In the genomic region with DNA sequence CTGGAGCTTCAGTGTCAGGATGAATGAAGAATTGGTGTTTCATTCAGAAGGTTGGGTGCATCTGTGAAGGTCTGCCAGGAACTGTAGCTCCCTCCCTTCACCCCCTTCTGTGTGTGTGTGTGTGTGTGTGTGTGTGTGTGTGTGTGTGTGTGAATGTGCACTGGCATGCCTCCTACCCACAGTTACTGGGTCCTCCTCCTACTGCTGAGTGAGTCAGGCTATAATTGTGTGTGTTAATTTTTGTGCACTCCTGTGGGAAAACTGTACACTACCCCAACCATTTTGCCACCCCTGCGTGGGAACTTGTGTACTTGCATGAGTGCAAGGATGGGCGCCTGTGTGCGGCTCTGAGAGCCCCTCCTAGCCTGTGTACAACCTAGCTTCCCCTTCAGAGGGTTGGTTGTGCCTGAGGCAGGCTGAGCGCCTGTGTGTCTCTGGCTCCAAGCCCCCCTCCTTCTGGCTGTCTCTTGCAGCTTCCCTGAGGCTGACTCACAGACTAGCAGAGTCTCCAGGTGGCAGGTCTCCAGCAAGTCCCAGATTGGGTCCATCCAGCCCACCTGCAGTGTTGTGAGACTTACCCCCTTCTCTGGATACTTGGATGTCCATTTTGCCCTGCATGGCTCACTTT, we compare ENCODE assay signal across 13 mouse cellular contexts. TPM values are rescaled to one million over a fixed set of nuclear protein-coding genes. Genes with fewer than 3 reads are reported as not detected.
A peak's percentile ranks its signal among the peaks of the same experiment; 100 is the strongest.
DNase-seq lines count a peak whose midpoint lies in the region; ATAC-seq lines count a peak whose summit lies in the region.
"Had no signal": no experiment of that assay in that cellular context is flagged by ENCODE, and none has a peak within 500 bp of the region (broad histone marks: within the 10 kb centered on the region; RNA-seq: fewer than 3 reads in every experiment).

No protein-coding gene starts in this region.

- peak; percentile 37; the same call in 1 of the 2 replicates for ATAC-seq in hindbrain, embryonic 16.5 days
- ATAC-seq in hindbrain, embryonic 11.5 days (ENCODE audit: low FRiP score) = no peak
- no peak for ATAC-seq in embryonic facial prominence, embryonic 11.5 days (replicated peaks; ENCODE audit: insufficient number of reproducible peaks, low FRiP score, low TSS enrichment, low read depth)
- ATAC-seq in forebrain, embryonic 14.5 days = peak; percentile 60; the same call in 1 of the 2 replicates

- 29% methylated on average over 4 of the region's 4 CpGs for WGBS in hindbrain, embryonic 16.5 days
- 31% methylated on average over 4 of the region's 4 CpGs for WGBS in hindbrain, embryonic 11.5 days
- WGBS in embryonic facial prominence, embryonic 11.5 days = 28% methylated on average over 4 of the region's 4 CpGs
- WGBS in forebrain, embryonic 14.5 days = 15% methylated on average over 4 of the region's 4 CpGs

- H3K4me3 ChIP-seq in hindbrain, embryonic 16.5 days (ENCODE audit: low read length) = no peak overlapping the region
- H3K4me3 ChIP-seq in hindbrain, embryonic 11.5 days (ENCODE audit: low read depth, low read length) = no peak overlapping the region
- no peak overlapping the region; the same call in 1 of the 2 replicates for H3K4me3 ChIP-seq in embryonic facial prominence, embryonic 11.5 days (ENCODE audit: low read depth, low read length)
- H3K4me3 ChIP-seq in forebrain, embryonic 14.5 days (ENCODE audit: low read depth, low read length) = no peak overlapping the region

- H3K4me1 ChIP-seq in hindbrain, embryonic 16.5 days (ENCODE audit: control insufficient read depth, insufficient read depth, low read depth, low read length) = peaks cover 4% of the 10 kb centered on the region; the same call in 1 of the 2 replicates
- no peaks in the 10 kb centered on the region for H3K4me1 ChIP-seq in hindbrain, embryonic 11.5 days (replicated peaks; ENCODE audit: control insufficient read depth, insufficient read depth, low read length)
- H3K4me1 ChIP-seq in embryonic facial prominence, embryonic 11.5 days (ENCODE audit: control insufficient read depth, insufficient read depth, low read length) = peaks cover 2% of the 10 kb centered on the region; the same call in 1 of the 2 replicates
- no peaks in the 10 kb centered on the region for H3K4me1 ChIP-seq in forebrain, embryonic 14.5 days (ENCODE audit: control insufficient read depth, insufficient read depth, low read length)

- DNase-seq in hindbrain, embryonic 11.5 days (ENCODE audit: low spot score) = no peak
- no peak for DNase-seq in embryonic facial prominence, embryonic 11.5 days (ENCODE audit: low spot score)
- DNase-seq in forebrain, embryonic 14.5 days (ENCODE audit: low spot score) = peak; percentile 33
- peak; percentile 49 to 57 for DNase-seq in right cerebral cortex, adult 2 months (ENCODE audit: low spot score in 2 of 2)
- DNase-seq in adrenal gland, postnatal 25 days = no peak
- DNase-seq in kidney, postnatal 14 days = no peak
- DNase-seq: adrenal gland, adult 2 months; heart, adult 11 months; kidney, adult 9 months; lung, postnatal 14 days had no signal

- H3K36me3 ChIP-seq in hindbrain, embryonic 16.5 days (ENCODE audit: control insufficient read depth, insufficient read depth, low read length) = no peaks in the 10 kb centered on the region
- no peaks in the 10 kb centered on the region for H3K36me3 ChIP-seq in hindbrain, embryonic 11.5 days (ENCODE audit: control insufficient read depth, insufficient read depth, low read length)
- H3K36me3 ChIP-seq in embryonic facial prominence, embryonic 11.5 days (replicated peaks; ENCODE audit: control insufficient read depth, insufficient read depth, low read depth, low read length) = no peaks in the 10 kb centered on the region
- H3K36me3 ChIP-seq in forebrain, embryonic 14.5 days (ENCODE audit: control insufficient read depth, insufficient read depth, low read length) = no peaks in the 10 kb centered on the region

- H3K27me3 ChIP-seq in hindbrain, embryonic 16.5 days (replicated peaks; ENCODE audit: control insufficient read depth, insufficient read depth, low read length) = peaks cover 28% of the 10 kb centered on the region
- H3K27me3 ChIP-seq in hindbrain, embryonic 11.5 days (ENCODE audit: control insufficient read depth, insufficient read depth, low read length) = peaks cover 61% of the 10 kb centered on the region
- H3K27me3 ChIP-seq in embryonic facial prominence, embryonic 11.5 days (ENCODE audit: control insufficient read depth, insufficient read depth, low read length) = peaks cover 27% of the 10 kb centered on the region
- H3K27me3 ChIP-seq in forebrain, embryonic 14.5 days (replicated peaks; ENCODE audit: control insufficient read depth, insufficient read depth, low read length) = peaks cover 62% of the 10 kb centered on the region

- H3K9me3 ChIP-seq in hindbrain, embryonic 16.5 days (ENCODE audit: control insufficient read depth, low read length) = no peaks in the 10 kb centered on the region
- H3K9me3 ChIP-seq in hindbrain, embryonic 11.5 days (ENCODE audit: control insufficient read depth, low read length) = no peaks in the 10 kb centered on the region
- H3K9me3 ChIP-seq in embryonic facial prominence, embryonic 11.5 days (replicated peaks; ENCODE audit: control insufficient read depth, low read length) = no peaks in the 10 kb centered on the region
- no peaks in the 10 kb centered on the region for H3K9me3 ChIP-seq in forebrain, embryonic 14.5 days (replicated peaks; ENCODE audit: control insufficient read depth, low read length)

- no peak overlapping the region for H3K4me2 ChIP-seq in hindbrain, embryonic 16.5 days (ENCODE audit: low read length)
- H3K4me2 ChIP-seq in hindbrain, embryonic 11.5 days (replicated peaks; ENCODE audit: low read depth, low read length) = no peak overlapping the region
- peak overlapping the region; percentile 70 for H3K4me2 ChIP-seq in embryonic facial prominence, embryonic 11.5 days (ENCODE audit: low read depth, low read length)
- H3K4me2 ChIP-seq in forebrain, embryonic 14.5 days (ENCODE audit: low read length) = no peak overlapping the region

- H3K9ac ChIP-seq in hindbrain, embryonic 16.5 days (ENCODE audit: low read depth, low read length) = no peak overlapping the region
- no peak overlapping the region for H3K9ac ChIP-seq in hindbrain, embryonic 11.5 days (ENCODE audit: low read depth, low read length)
- peak overlapping the region; percentile 69 for H3K9ac ChIP-seq in embryonic facial prominence, embryonic 11.5 days (replicated peaks; ENCODE audit: low read length)
- no peak overlapping the region for H3K9ac ChIP-seq in forebrain, embryonic 14.5 days (ENCODE audit: low read length)

- H3K27ac ChIP-seq in hindbrain, embryonic 16.5 days (ENCODE audit: low read depth, low read length) = no peak overlapping the region
- no peak overlapping the region for H3K27ac ChIP-seq in hindbrain, embryonic 11.5 days (ENCODE audit: low read depth, low read length)
- H3K27ac ChIP-seq in embryonic facial prominence, embryonic 11.5 days (replicated peaks; ENCODE audit: low read depth, low read length) = peak overlapping the region; percentile 69; the same call in 1 of the 2 replicates
- no peak overlapping the region for H3K27ac ChIP-seq in forebrain, embryonic 14.5 days (ENCODE audit: low read depth, low read length)

RNA-seq across cellular contexts. Expression of a gene that starts 7.2 kb away (rescaled TPM):
- 0.60 and 0.64 TPM in 2 replicates for polyA plus RNA-seq in hindbrain, embryonic 16.5 days (2015; fragmentation: Nextera tagmentation; extraction: Ambion mirVana)
- polyA plus RNA-seq in hindbrain, embryonic 11.5 days (2014; fragmentation: Nextera tagmentation; extraction: Ambion mirVana) = 4.3 TPM in 2 replicates
- polyA plus RNA-seq in embryonic facial prominence, embryonic 11.5 days (2014; fragmentation: Nextera tagmentation; extraction: Ambion mirVana) = 16.7 and 17.3 TPM in 2 replicates
- 0.50 and 0.78 TPM in 2 replicates for polyA plus RNA-seq in forebrain, embryonic 14.5 days (2014; fragmentation: Nextera tagmentation; extraction: Ambion mirVana)
- 0.29 and 0.39 TPM in 2 replicates for total RNA-seq in adrenal gland, postnatal 25 days (2021)
- total RNA-seq: common myeloid progenitor, adult 5-6 weeks; liver, adult 2 months had no signal
- polyA plus RNA-seq: liver, adult 2 months had no signal

Comparison
In these comparisons a context has a peak if more than half of its experiments do, and no peak if none do; other contexts are left out.
1. ATAC-seq: peak in hindbrain, embryonic 16.5 days (single experiment) and forebrain, embryonic 14.5 days (single experiment); none in hindbrain, embryonic 11.5 days (single experiment) and embryonic facial prominence, embryonic 11.5 days (single experiment).
2. DNase-seq: peak in forebrain, embryonic 14.5 days (single experiment) and right cerebral cortex, adult 2 months (2 of 2); none in hindbrain, embryonic 11.5 days (single experiment), embryonic facial prominence, embryonic 11.5 days (single experiment), adrenal gland, postnatal 25 days (single experiment) and kidney, postnatal 14 days (single experiment).